Mouse (Mus musculus): ENCODE results near the gene Sdc1.

The Sdc1 gene

GRCm38 (mm10) chr12:8782565-8782964 lies 11.4 kb downstream of the Sdc1 start:
- DNase-seq, result no peak

DNA sequence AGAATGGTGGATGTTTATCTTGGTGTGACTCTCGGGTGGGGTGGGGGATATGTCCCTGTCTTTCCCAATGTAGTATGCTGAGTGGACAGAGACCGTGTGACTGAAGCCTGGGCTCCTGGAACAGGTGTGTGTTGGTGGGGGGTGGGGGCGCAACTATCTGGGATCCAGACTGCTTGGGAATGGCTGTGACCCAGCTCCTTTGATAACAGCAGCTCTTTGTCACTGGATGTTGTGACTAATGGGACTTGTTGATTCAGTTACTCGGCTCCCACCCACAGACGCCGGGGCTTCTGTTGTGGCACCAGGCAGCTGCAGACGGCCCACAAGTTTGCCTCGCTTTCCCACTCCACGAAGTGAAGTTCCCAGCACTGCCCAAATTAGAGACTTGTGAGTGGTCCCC lies 13.1 kb downstream of the Sdc1 start:
- DNase-seq, result no peak

- DNase-seq, result no peak
Observed at GRCm38 (mm10) chr12:8786476-8786875, 15.4 kb downstream of the Sdc1 start.

- DNase-seq, result no peak
Observed at GRCm38 (mm10) chr12:8786984-8787730, 16.0 kb downstream of the Sdc1 start.

GRCm38 (mm10) chr12:8788469-8788868 lies 17.3 kb downstream of the Sdc1 start:
- no peak for DNase-seq

GRCm38 (mm10) chr12:8790615-8791014 lies 19.5 kb downstream of the Sdc1 start:
- no peak for DNase-seq

- DNase-seq, result no peak
Observed at GRCm38 (mm10) chr12:8793410-8794051, 22.4 kb downstream of the Sdc1 start.

- no peak for DNase-seq
Observed at GRCm38 (mm10) chr12:8797936-8798335, 26.8 kb downstream of the Sdc1 start.

DNA sequence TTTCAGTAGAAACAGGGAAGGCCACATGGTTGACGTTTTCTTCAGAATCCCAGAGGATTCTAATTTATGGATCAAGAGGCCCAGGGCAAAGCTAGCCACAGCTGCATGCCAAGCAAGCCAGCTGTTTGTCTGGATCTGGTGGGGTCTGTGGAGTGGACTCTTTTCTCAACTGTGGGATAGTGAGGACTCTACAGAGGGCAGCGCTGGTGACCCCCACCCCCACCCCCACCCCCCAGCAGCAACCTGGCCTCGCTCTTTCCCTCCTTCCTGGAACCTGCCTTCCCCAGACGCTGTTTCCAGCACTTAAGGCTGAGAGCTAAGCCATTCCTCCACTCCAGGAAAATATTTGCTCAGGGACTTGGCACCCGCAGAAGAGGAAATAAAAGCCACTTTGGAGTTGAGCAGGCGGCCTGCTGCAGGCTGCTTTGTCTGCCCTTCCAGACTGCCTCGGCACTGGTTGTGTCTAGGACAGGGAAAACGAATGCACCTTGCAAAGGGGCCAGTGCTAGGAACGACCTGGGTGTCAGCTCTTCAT lies 27.4 kb downstream of the Sdc1 start:
- peak; percentile 94 for DNase-seq

GRCm38 (mm10) chr12:8803421-8804076 lies 32.4 kb downstream of the Sdc1 start:
- DNase-seq, result no peak

GRCm38 (mm10) chr12:8804077-8804456 lies 32.9 kb downstream of the Sdc1 start:
- DNase-seq, result peak; percentile 87

DNA sequence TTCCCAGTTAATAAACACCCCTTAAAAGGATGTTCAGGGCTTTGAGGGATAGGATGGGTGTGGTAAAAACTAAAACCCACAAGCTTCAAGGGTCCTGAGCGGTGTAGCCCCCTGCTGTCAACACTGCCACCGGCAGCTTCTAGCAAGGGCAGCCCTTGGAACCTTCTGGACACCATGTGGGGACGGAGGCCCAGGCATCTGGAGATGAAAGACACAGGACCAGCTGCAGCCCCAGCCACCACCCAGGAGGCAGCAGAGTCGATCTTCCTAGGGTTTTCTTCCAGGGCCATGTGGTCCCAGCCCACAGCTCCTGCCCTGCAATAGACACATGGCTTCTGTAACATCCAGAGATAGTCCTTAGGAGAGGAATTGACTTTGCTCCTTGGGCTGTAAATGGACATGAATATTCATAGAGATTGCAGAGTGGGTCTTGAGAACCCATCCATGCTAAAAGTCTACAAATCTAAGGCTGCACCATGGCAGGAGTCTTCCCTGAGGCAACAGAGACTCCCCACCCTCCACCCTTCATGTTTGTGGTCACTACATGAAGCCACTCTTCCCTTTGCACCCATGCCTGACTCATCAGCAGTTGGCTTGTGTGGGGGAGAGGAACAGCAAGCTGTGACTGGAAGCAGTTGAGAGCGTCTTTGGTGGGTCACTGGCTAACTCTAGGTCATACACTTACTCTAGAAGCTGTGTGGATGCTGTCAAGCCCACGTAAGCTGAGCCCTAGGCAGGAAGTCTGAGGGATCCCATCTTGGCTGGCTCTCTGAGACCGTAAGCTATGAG lies 34.0 kb downstream of the Sdc1 start:
- no peak for DNase-seq

- no peak for DNase-seq
Observed at GRCm38 (mm10) chr12:8809086-8809485, 38.0 kb downstream of the Sdc1 start.

DNA sequence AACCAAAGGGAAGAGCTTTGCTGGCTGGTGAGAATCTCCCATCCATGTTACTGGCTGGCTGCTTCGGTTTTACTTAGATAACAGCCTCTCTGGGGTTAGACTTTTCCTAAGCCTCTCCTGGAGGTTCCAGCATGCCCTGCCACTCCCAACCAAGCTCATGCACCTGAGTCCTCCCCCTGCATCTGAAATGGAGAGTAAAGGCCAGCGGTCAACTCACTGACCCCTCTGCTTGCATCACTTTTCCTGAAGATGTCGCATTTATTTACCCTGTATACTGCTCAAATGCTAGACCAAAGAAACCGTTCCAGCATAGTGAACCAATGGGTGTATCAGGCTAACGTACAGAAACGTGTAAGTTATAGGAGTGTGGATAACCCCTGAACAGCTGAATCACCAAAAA lies 38.5 kb downstream of the Sdc1 start:
- no peak for DNase-seq

DNA sequence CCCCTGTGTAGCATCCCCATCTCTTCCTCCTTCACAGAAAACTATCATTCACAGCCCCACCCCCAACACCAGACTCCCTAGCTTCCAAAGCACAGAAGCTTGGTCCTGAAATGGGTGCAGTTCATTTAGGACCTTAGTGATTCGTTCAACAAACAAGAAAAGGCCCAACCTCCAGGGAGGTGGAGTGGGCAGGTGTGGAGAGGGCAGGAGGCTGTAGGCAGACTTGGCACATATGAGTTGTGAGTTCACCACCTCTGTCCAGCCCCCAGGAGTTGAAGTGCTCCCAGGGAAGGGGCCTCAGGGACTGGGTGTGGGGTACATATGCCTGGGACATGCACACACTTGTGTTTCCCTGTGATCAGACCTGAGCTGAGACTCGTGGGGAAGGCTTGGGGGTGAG lies 39.8 kb downstream of the Sdc1 start:
- DNase-seq, result no peak

DNA sequence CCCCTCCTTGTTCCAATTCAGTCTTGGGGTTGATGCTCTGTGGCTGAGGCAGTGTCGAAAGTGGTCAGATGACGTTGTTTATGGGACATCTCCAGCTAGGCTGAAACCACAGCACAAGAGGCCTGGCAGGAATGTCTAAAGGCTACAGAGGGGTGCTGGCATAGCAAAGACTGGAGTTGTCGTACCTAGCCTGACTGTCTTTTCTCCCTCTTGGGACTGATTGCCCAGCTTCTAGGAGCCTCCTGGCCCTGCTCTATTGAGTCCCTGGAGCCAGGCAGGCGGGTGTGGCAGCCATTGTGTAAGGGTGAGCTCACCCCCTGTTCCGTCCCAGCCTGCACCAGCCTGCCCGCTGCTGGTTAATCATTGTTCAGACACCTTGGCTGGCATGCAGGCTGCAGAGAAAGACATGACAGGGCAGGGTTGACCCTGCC lies 40.3 kb downstream of the Sdc1 start:
- DNase-seq, result peak; percentile 94

DNA sequence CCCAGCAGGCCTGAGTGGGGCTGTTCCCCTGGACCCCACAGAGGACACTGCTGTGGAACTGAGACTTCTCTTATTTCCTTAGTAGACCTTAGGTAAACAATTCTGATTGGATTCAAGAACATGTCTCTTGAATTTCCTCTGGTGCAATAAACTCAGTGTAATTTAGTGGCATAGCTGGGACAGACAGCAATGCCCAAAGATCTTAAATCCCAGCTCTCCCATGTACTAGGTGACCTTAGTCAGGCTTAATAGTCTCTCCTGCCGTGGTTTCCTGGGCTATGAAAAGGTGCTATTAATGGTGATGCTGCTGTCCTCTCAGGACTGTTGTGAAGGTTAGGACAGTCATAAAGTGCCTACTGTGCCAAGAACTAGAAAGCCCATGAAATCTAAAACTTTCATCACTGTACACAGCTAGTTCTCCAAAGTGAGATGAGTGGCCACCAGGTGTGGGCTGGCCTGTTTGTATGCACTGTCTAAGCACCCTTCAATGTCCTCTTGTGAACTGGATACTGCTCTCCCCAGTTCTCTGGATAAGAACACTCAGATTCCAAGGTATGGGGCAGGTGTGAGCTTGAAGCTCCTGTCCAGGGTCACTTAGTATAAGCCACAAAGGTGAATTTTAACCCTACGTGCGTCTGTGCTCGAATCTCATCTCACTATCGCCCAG lies 40.9 kb downstream of the Sdc1 start:
- no peak for DNase-seq

DNA sequence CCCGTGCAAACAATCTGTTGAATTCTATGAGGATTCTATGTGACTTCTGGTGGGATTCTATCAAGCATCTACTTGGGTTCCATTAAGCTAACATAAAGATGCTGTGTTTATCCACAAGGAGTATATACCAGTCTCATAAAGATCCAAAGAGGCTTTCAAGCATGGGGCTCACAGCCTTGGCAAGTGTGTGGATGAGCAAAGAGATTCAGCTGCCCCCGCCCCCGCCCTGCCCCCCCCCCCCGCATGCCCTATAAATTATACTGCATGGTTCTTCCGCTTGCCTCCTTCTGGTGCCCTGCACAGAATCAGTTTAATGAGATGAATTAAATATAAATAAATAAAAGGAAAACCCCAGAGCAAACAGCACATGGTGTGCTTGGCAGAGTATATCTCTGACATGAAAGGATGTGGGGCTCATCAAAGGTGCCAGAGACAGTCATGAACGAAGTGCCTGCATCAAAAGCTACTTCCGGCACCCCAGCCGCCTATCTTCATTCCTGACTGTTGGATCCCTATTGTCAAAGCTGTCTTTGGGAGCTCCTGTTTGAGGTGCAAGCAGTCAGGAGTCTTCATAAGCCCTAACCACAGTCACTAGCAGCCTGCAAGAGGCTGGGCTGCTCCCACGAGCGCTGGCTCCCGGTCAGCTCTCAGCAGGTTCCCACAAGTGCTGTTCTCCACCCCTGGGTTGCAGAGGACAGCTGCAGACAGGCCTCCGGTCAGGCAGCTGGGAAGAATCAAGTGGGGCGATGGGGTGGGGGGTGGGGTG lies 46.5 kb downstream of the Sdc1 start:
- peak; percentile 98 for DNase-seq

DNA sequence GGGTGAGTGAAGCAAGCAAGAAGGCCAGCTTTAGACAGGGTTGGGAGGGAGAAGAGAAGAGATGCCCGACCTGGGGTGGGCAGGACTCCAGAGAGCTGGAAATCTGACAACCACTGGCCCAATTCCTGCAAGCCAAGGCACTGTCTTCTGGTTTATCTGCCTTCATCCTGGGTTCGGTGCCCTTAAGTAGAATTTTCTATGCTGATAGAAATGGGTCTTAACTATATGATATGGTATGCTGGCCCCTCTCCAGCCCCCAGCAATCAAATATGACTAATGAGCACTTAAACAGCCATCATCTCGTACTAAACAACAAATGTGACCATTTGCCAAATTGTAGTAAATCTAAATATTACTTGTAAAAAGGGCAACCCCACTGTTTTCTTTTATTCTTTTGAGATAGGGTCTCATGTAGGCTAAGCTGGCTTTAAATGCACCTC lies 47.1 kb downstream of the Sdc1 start:
- no peak for DNase-seq

DNA sequence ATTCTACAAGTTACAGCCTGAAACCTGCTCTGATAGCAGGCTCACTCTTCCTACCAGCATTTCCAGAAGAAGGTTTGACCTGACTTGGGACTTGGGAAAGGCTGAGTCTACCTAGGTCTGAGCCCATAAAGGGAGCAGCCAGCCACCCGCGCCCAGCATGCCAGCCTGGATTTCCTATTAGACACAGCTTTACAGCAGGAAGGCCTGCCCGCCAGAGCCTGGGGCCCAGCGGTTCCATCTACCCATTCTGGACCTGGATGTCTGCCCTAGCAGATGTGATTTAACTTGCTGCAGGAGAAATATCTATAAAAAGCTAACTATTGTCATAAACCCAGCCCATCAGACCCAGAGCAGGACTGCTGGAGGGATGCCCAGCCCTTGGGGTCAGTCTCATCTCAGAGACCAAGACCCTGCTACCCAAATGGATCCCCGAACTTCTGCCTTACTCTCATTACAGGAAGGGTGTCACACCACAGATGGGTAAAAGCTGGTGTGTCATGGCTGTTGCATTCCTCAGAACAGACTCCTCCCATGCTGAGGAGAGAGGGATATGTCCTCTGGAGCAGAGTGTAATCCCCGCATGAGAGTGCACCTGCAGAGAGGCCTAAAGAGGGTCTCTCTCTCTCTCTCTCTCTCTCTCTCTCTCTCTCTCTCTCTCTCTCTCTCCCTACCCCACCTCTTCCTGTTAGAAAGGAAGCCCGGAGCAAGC lies 54.0 kb downstream of the Sdc1 start:
- no peak for DNase-seq

Data from heart, adult 11 months (tissue).